Mouse (Mus musculus): ENCODE results near the gene Dusp22. TPM values are rescaled to one million over a fixed set of nuclear protein-coding genes. Genes with fewer than 3 reads are reported as not detected.

Dusp22 gene
- polyA plus RNA-seq, 1 experiment from 2014 or later, result 20.1 TPM

- no peak overlapping the region for H3K4me2 ChIP-seq
- no peak overlapping the region for H3K27ac ChIP-seq
- H3K9me3 ChIP-seq (replicated peaks), result no peaks in the 10 kb centered on the region
- H3K9ac ChIP-seq, result no peak overlapping the region
- H3K36me3 ChIP-seq, result no peaks in the 10 kb centered on the region
- no peak for ATAC-seq (replicated peaks; ENCODE audit: low FRiP score)
- H3K4me3 ChIP-seq (replicated peaks), result no peak overlapping the region
- 33% methylated on average over 7 of the region's 7 CpGs for WGBS
- no peaks in the 10 kb centered on the region for H3K27me3 ChIP-seq
- peaks cover 14% of the 10 kb centered on the region for H3K4me1 ChIP-seq
These were observed 65.0 kb downstream of the Dusp22 start for GRCm38 (mm10) chr13:30724691-30725271.

- no peak for ATAC-seq (replicated peaks; ENCODE audit: low FRiP score)
- H3K27me3 ChIP-seq, result no peaks in the 10 kb centered on the region
- peaks cover 11% of the 10 kb centered on the region for H3K4me1 ChIP-seq
- no peak overlapping the region for H3K4me2 ChIP-seq
- H3K4me3 ChIP-seq (replicated peaks), result no peak overlapping the region
- 81% methylated on average over 4 of the region's 4 CpGs for WGBS
- no peaks in the 10 kb centered on the region for H3K9me3 ChIP-seq (replicated peaks)
- H3K27ac ChIP-seq, result no peak overlapping the region
- H3K9ac ChIP-seq, result no peak overlapping the region
- H3K36me3 ChIP-seq, result no peaks in the 10 kb centered on the region
These were observed 67.1 kb downstream of the Dusp22 start for GRCm38 (mm10) chr13:30726879-30727278.

- Histone ChIP-seq H3K27ac (no peak overlapping the region), H3K4me2 (no peak overlapping the region), H3K36me3 (no peaks in the 10 kb centered on the region), H3K4me1 (peaks cover 5% of the 10 kb centered on the region), H3K27me3 (no peaks in the 10 kb centered on the region), H3K9me3 (replicated peaks) (no peaks in the 10 kb centered on the region), H3K4me3 (replicated peaks) (no peak overlapping the region), H3K9ac (no peak overlapping the region)
- WGBS, result 93% methylated on average over 7 of the region's 7 CpGs
- no peak for ATAC-seq (replicated peaks; ENCODE audit: low FRiP score)
These were observed 68.4 kb downstream of the Dusp22 start for GRCm38 (mm10) chr13:30728155-30728554.

GRCm38 (mm10) chr13:30729245-30729644 is 69.4 kb downstream of the Dusp22 start:
- Histone ChIP-seq H3K4me3 (replicated peaks) (no peak overlapping the region), H3K9me3 (replicated peaks) (no peaks in the 10 kb centered on the region), H3K36me3 (no peaks in the 10 kb centered on the region), H3K4me1 (peaks cover 5% of the 10 kb centered on the region), H3K9ac (no peak overlapping the region), H3K4me2 (no peak overlapping the region), H3K27ac (no peak overlapping the region), H3K27me3 (no peaks in the 10 kb centered on the region)
- no peak for ATAC-seq (replicated peaks; ENCODE audit: low FRiP score)
- WGBS, result 31% methylated on average over 6 of the region's 6 CpGs

- no peak overlapping the region for H3K4me3 ChIP-seq (replicated peaks)
- no peaks in the 10 kb centered on the region for H3K36me3 ChIP-seq
- H3K9ac ChIP-seq, result no peak overlapping the region
- 84% methylated on average over 15 of the region's 15 CpGs for WGBS
- no peak overlapping the region for H3K4me2 ChIP-seq
- H3K27me3 ChIP-seq, result no peaks in the 10 kb centered on the region
- H3K9me3 ChIP-seq (replicated peaks), result no peaks in the 10 kb centered on the region
- H3K4me1 ChIP-seq, result peaks cover 2% of the 10 kb centered on the region
- no peak for ATAC-seq (replicated peaks; ENCODE audit: low FRiP score)
- H3K27ac ChIP-seq, result no peak overlapping the region
These were observed 70.5 kb downstream of the Dusp22 start for GRCm38 (mm10) chr13:30730104-30730793.

- no peaks in the 10 kb centered on the region for H3K4me1 ChIP-seq
- H3K4me2 ChIP-seq, result no peak overlapping the region
- no peaks in the 10 kb centered on the region for H3K27me3 ChIP-seq
- H3K9me3 ChIP-seq (replicated peaks), result no peaks in the 10 kb centered on the region
- WGBS, result 85% methylated on average over 11 of the region's 11 CpGs
- ATAC-seq (replicated peaks; ENCODE audit: low FRiP score), result no peak
- H3K36me3 ChIP-seq, result no peaks in the 10 kb centered on the region
- no peak overlapping the region for H3K9ac ChIP-seq
- H3K4me3 ChIP-seq (replicated peaks), result no peak overlapping the region
- no peak overlapping the region for H3K27ac ChIP-seq
These were observed 73.1 kb downstream of the Dusp22 start for GRCm38 (mm10) chr13:30732709-30733445.

GRCm38 (mm10) chr13:30736721-30737120 is 76.9 kb downstream of the Dusp22 start:
- H3K36me3 ChIP-seq, result no peaks in the 10 kb centered on the region
- WGBS, result 72% methylated on average over 5 of the region's 5 CpGs
- H3K27ac ChIP-seq, result no peak overlapping the region
- H3K4me3 ChIP-seq (replicated peaks), result no peak overlapping the region
- no peak overlapping the region for H3K9ac ChIP-seq
- no peaks in the 10 kb centered on the region for H3K27me3 ChIP-seq
- H3K9me3 ChIP-seq (replicated peaks), result no peaks in the 10 kb centered on the region
- no peak overlapping the region for H3K4me2 ChIP-seq
- no peak for ATAC-seq (replicated peaks; ENCODE audit: low FRiP score)
- H3K4me1 ChIP-seq, result no peaks in the 10 kb centered on the region

- 83% methylated on average over 2 of the region's 2 CpGs for WGBS
- Histone ChIP-seq H3K4me1 (no peaks in the 10 kb centered on the region), H3K4me3 (replicated peaks) (no peak overlapping the region), H3K27ac (no peak overlapping the region), H3K4me2 (no peak overlapping the region), H3K9me3 (replicated peaks) (no peaks in the 10 kb centered on the region), H3K36me3 (no peaks in the 10 kb centered on the region), H3K9ac (no peak overlapping the region), H3K27me3 (peaks cover 1% of the 10 kb centered on the region; the same call in 1 of the 2 replicates)
- no peak for ATAC-seq (replicated peaks; ENCODE audit: low FRiP score)
These were observed 77.5 kb downstream of the Dusp22 start for GRCm38 (mm10) chr13:30737257-30737656.

GRCm38 (mm10) chr13:30738310-30738840 is 78.6 kb downstream of the Dusp22 start:
- no peak overlapping the region for H3K27ac ChIP-seq
- no peak overlapping the region for H3K9ac ChIP-seq
- H3K9me3 ChIP-seq (replicated peaks), result no peaks in the 10 kb centered on the region
- H3K4me3 ChIP-seq (replicated peaks), result no peak overlapping the region
- no peak overlapping the region for H3K4me2 ChIP-seq
- WGBS, result 83% methylated on average over 4 of the region's 4 CpGs
- no peaks in the 10 kb centered on the region for H3K36me3 ChIP-seq
- peaks cover 3% of the 10 kb centered on the region; the same call in 1 of the 2 replicates for H3K27me3 ChIP-seq
- no peaks in the 10 kb centered on the region for H3K4me1 ChIP-seq
- ATAC-seq (replicated peaks; ENCODE audit: low FRiP score), result no peak

- no peaks in the 10 kb centered on the region for H3K36me3 ChIP-seq
- peaks cover 14% of the 10 kb centered on the region; the same call in 1 of the 2 replicates for H3K27me3 ChIP-seq
- H3K27ac ChIP-seq, result no peak overlapping the region
- H3K4me3 ChIP-seq (replicated peaks), result no peak overlapping the region
- no peaks in the 10 kb centered on the region for H3K4me1 ChIP-seq
- ATAC-seq (replicated peaks; ENCODE audit: low FRiP score), result no peak
- WGBS, result 79% methylated on average over 5 of the region's 5 CpGs
- no peak overlapping the region for H3K4me2 ChIP-seq
- H3K9me3 ChIP-seq (replicated peaks), result no peaks in the 10 kb centered on the region
- no peak overlapping the region for H3K9ac ChIP-seq
These were observed 81.4 kb downstream of the Dusp22 start for GRCm38 (mm10) chr13:30741172-30741571.

- peaks cover 26% of the 10 kb centered on the region for H3K27me3 ChIP-seq
- no peak overlapping the region for H3K9ac ChIP-seq
- ATAC-seq (replicated peaks; ENCODE audit: low FRiP score), result no peak
- H3K9me3 ChIP-seq (replicated peaks), result no peaks in the 10 kb centered on the region
- H3K4me2 ChIP-seq, result no peak overlapping the region
- H3K4me1 ChIP-seq, result no peaks in the 10 kb centered on the region
- WGBS, result 80% methylated on average over 6 of the region's 6 CpGs
- H3K27ac ChIP-seq, result no peak overlapping the region
- no peak overlapping the region for H3K4me3 ChIP-seq (replicated peaks)
- no peaks in the 10 kb centered on the region for H3K36me3 ChIP-seq
These were observed 82.7 kb downstream of the Dusp22 start for GRCm38 (mm10) chr13:30742411-30742970.

- no peak overlapping the region for H3K9ac ChIP-seq
- no peaks in the 10 kb centered on the region for H3K9me3 ChIP-seq (replicated peaks)
- ATAC-seq (replicated peaks; ENCODE audit: low FRiP score), result no peak
- no peak overlapping the region for H3K27ac ChIP-seq
- peaks cover 52% of the 10 kb centered on the region for H3K27me3 ChIP-seq
- H3K4me3 ChIP-seq (replicated peaks), result no peak overlapping the region
- no peak overlapping the region for H3K4me2 ChIP-seq
- peaks cover 15% of the 10 kb centered on the region for H3K4me1 ChIP-seq
- no peaks in the 10 kb centered on the region for H3K36me3 ChIP-seq
- 77% methylated on average over 7 of the region's 7 CpGs for WGBS
These were observed 85.3 kb downstream of the Dusp22 start for GRCm38 (mm10) chr13:30745121-30745520.
